Mouse (Mus musculus): Measurements from ENCODE around the gene Zpbp2. TPM values are rescaled to one million over a fixed set of nuclear protein-coding genes. Genes with fewer than 3 reads are reported as not detected.
A peak's percentile ranks its signal among the peaks of the same experiment; 100 is the strongest.

Zpbp2 gene
- polyA plus RNA-seq, 1 experiment, result not detected

DNA sequence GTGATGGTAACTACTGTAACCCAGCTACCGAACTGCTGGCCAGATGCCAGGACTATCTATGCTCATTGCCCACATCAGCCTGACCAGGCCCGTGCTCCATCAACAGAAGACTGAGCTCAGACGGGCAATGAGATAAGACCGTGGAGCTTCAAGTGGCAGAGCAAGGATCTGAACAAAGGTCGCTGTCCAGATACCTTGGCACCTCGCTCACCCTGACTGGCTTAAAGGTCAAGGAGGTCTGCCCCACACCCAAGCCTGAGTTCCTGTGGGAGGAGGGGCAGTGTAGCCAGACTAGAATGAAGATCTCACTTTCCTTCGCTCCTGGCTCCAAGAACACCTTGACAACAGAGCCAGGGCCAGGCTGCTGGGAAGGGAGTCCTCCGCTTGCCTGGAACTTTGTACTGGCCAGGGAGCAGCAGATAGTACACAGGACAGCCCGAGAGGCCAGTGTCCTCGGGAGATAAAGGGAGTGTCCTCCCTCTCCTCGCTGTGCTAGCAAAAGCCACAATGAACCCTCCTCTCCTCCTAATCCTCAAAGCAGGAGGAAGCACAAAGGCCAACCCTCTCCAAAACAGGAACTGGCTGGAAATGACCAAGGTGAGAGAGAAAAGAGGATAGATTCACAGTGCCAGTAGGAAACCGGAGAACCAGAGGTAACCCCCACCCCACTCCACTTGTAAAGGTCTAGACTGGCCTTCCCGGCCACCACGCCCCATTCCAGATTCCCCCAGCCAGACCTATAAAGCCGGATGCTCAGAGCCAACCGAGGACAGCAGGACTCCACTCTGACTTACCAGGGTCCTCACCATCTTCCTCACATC, 29.6 kb downstream of the Zpbp2 start:
- peak overlapping the region; percentile 90 for H3K27ac ChIP-seq (ENCODE audit: insufficient read depth, low read depth, low read length)
- H3K4me1 ChIP-seq (ENCODE audit: control insufficient read depth, insufficient read depth, insufficient read length, low read length), result peaks cover 34% of the 10 kb centered on the region
- H3K4me3 ChIP-seq (ENCODE audit: low read depth, low read length), result no peak overlapping the region
- TF ChIP-seq POLR2A (IDR thresholded peaks at IDR 0.05; ENCODE audit: low read depth, low read length), result peak; percentile 16; the same call in 1 of the 2 replicates
- TF ChIP-seq CTCF (IDR thresholded peaks at IDR 0.05; ENCODE audit: extremely low read depth, insufficient read length, insufficient replicate concordance, low read depth, low read length), result no peak
- H3K36me3 ChIP-seq (ENCODE audit: control insufficient read depth, insufficient read depth, low read length), result peaks cover 22% of the 10 kb centered on the region
- WGBS, result 32% methylated on average over 16 of the region's 16 CpGs
- H3K27me3 ChIP-seq (ENCODE audit: control insufficient read depth, insufficient read depth, low read length), result no peaks in the 10 kb centered on the region

DNA sequence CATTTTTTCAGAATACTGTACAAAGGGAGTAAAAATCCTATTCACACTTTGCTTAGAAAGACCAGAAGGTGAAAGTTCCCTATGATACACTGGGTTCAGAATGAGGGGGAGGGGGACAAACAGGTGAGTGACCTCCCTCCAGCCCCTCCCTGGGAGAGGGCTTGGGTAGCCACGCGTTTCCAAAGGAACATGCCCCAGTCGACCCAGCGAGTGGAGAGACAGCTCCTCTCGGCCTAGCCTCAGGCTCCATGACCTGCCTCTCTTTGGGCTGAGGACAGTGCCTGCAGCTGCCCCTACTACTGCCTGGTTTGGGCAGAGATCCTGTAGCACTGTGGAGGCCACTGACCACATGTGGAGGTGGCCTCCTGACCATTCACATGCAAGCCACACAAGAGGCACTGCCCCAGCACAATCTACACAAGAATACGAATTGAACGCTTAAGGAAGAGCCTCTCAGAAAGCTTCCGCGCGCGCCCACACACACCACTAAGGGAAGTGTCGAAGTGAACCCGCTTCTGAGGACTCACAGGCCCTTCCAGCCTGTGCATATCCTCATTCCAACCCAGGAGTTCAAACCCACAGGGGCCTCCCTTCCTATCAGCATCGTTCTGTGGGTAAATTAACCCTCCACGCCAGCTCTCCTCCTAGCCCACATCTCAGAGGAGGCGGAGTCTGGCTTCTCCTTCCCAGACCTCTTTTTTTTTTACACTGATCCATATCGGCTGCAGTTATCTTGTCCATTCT, 30.6 kb downstream of the Zpbp2 start:
- H3K27me3 ChIP-seq (ENCODE audit: control insufficient read depth, insufficient read depth, low read length), result no peaks in the 10 kb centered on the region
- no peak overlapping the region for H3K4me3 ChIP-seq (ENCODE audit: low read depth, low read length)
- H3K36me3 ChIP-seq (ENCODE audit: control insufficient read depth, insufficient read depth, low read length), result peaks cover 22% of the 10 kb centered on the region
- TF ChIP-seq CTCF (IDR thresholded peaks at IDR 0.05; ENCODE audit: extremely low read depth, insufficient read length, insufficient replicate concordance, low read depth, low read length) (no peak), POLR2A (IDR thresholded peaks at IDR 0.05; ENCODE audit: low read depth, low read length) (no peak)
- 79% methylated on average over 17 of the region's 17 CpGs for WGBS
- H3K27ac ChIP-seq (ENCODE audit: insufficient read depth, low read depth, low read length), result peak overlapping the region; percentile 90
- peaks cover 34% of the 10 kb centered on the region for H3K4me1 ChIP-seq (ENCODE audit: control insufficient read depth, insufficient read depth, insufficient read length, low read length)

GRCm38 (mm10) chr11:98582030-98582388, 31.1 kb downstream of the Zpbp2 start:
- Histone ChIP-seq H3K27ac (ENCODE audit: insufficient read depth, low read depth, low read length) (0 out of 2 replicates have a peak overlapping the region, but pooled peaks have one; percentile 90), H3K36me3 (ENCODE audit: control insufficient read depth, insufficient read depth, low read length) (peaks cover 22% of the 10 kb centered on the region), H3K4me1 (ENCODE audit: control insufficient read depth, insufficient read depth, insufficient read length, low read length) (peaks cover 34% of the 10 kb centered on the region), H3K27me3 (ENCODE audit: control insufficient read depth, insufficient read depth, low read length) (no peaks in the 10 kb centered on the region), H3K4me3 (ENCODE audit: low read depth, low read length) (no peak overlapping the region)
- WGBS, result 87% methylated on average over 8 of the region's 8 CpGs
- TF ChIP-seq POLR2A (IDR thresholded peaks at IDR 0.05; ENCODE audit: low read depth, low read length) (no peak), CTCF (IDR thresholded peaks at IDR 0.05; ENCODE audit: extremely low read depth, insufficient read length, insufficient replicate concordance, low read depth, low read length) (no peak)

GRCm38 (mm10) chr11:98582551-98583264, 31.8 kb downstream of the Zpbp2 start:
- WGBS, result 77% methylated on average over 12 of the region's 12 CpGs
- Histone ChIP-seq H3K27me3 (ENCODE audit: control insufficient read depth, insufficient read depth, low read length) (no peaks in the 10 kb centered on the region), H3K27ac (ENCODE audit: insufficient read depth, low read depth, low read length) (peak overlapping the region; percentile 90; the same call in 1 of the 2 replicates), H3K4me1 (ENCODE audit: control insufficient read depth, insufficient read depth, insufficient read length, low read length) (peaks cover 38% of the 10 kb centered on the region), H3K4me3 (ENCODE audit: low read depth, low read length) (no peak overlapping the region), H3K36me3 (ENCODE audit: control insufficient read depth, insufficient read depth, low read length) (peaks cover 22% of the 10 kb centered on the region)
- no peak for TF ChIP-seq POLR2A (IDR thresholded peaks at IDR 0.05; ENCODE audit: low read depth, low read length)
- no peak for TF ChIP-seq CTCF (IDR thresholded peaks at IDR 0.05; ENCODE audit: extremely low read depth, insufficient read length, insufficient replicate concordance, low read depth, low read length)

DNA sequence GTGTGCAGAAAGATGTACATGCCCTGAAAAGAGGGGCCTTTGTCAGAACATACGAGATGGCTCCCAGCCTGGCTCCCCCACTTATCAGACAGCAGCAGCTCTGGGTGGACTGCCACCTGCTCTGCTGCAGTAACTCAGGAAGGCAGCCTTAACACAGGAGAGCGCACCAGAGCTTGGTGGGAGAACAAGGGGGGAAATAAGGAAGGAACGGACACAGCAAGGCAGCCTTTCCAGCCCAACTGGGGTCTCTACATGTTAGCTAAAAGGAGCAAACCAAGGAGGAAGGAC, 32.3 kb downstream of the Zpbp2 start:
- TF ChIP-seq POLR2A (IDR thresholded peaks at IDR 0.05; ENCODE audit: low read depth, low read length) (no peak), CTCF (IDR thresholded peaks at IDR 0.05; ENCODE audit: extremely low read depth, insufficient read length, insufficient replicate concordance, low read depth, low read length) (no peak)
- Histone ChIP-seq H3K27ac (ENCODE audit: insufficient read depth, low read depth, low read length) (no peak overlapping the region), H3K4me3 (ENCODE audit: low read depth, low read length) (no peak overlapping the region), H3K27me3 (ENCODE audit: control insufficient read depth, insufficient read depth, low read length) (no peaks in the 10 kb centered on the region), H3K4me1 (ENCODE audit: control insufficient read depth, insufficient read depth, insufficient read length, low read length) (peaks cover 39% of the 10 kb centered on the region), H3K36me3 (ENCODE audit: control insufficient read depth, insufficient read depth, low read length) (peaks cover 22% of the 10 kb centered on the region)
- WGBS, result 91% methylated on average over 3 of the region's 3 CpGs

- Histone ChIP-seq H3K4me3 (ENCODE audit: low read depth, low read length) (no peak overlapping the region), H3K4me1 (ENCODE audit: control insufficient read depth, insufficient read depth, insufficient read length, low read length) (peaks cover 39% of the 10 kb centered on the region), H3K27ac (ENCODE audit: insufficient read depth, low read depth, low read length) (no peak overlapping the region), H3K27me3 (ENCODE audit: control insufficient read depth, insufficient read depth, low read length) (no peaks in the 10 kb centered on the region), H3K36me3 (ENCODE audit: control insufficient read depth, insufficient read depth, low read length) (peaks cover 22% of the 10 kb centered on the region)
- WGBS, result 29% methylated on average over 3 of the region's 3 CpGs
- TF ChIP-seq POLR2A (IDR thresholded peaks at IDR 0.05; ENCODE audit: low read depth, low read length) (no peak), CTCF (IDR thresholded peaks at IDR 0.05; ENCODE audit: extremely low read depth, insufficient read length, insufficient replicate concordance, low read depth, low read length) (peak; percentile 24; the same call in 1 of the 2 replicates)
Measured at GRCm38 (mm10) chr11:98583571-98583970, 32.7 kb downstream of the Zpbp2 start.

Data from small intestine, adult 2 months (tissue).